Mouse (Mus musculus) stomach, postnatal 0 days (tissue): ENCODE results near the gene Akap8l.

Experiments used
- CTCF ChIP-seq: IDR thresholded peaks from 2 replicates; pipeline ENCODE4 v1.5.1; 2016; ENCODE audit warnings: antibody characterized with exemption, low read depth, mild to moderate bottlenecking, moderate library complexity
- EP300 ChIP-seq: optimal IDR thresholded peaks from 2 replicates; pipeline ENCODE3; 2016; ENCODE audit warnings: antibody characterized with exemption

GRCm38 (mm10) chr17:32367706-32368105 lies 17.3 kb upstream of the Akap8l start:
- no peak for TF ChIP-seq CTCF
- no peak for TF ChIP-seq EP300
